Mouse (Mus musculus) stomach, embryonic 16.5 days (tissue): Measurements from ENCODE around the gene Fam3a. TPM values are rescaled to one million over a fixed set of nuclear protein-coding genes. Genes with fewer than 3 reads are reported as not detected.

Source experiments
- ATAC-seq: fragments of 200-750 bp; cut with Nextera tagmentation; 2 replicates; pipeline ENCODE4 v1.8.0; 2017; ENCODE audit warnings: moderate number of reproducible peaks, moderate TSS enrichment; ENCODE audit not compliant: insufficient read depth, low FRiP score
- H3K27ac ChIP-seq: fragments of 300-500 bp; sonication (generic); 2 replicates; pipeline ENCODE4 v1.5.1; 2014; ENCODE audit warnings: low read length
- H3K27me3 ChIP-seq: fragments of 300-500 bp; sonication (generic); 2 replicates; pipeline ENCODE4 v1.6.1; 2014; ENCODE audit warnings: low read length, control low read depth, mixed read lengths; ENCODE audit not compliant: control insufficient read depth, insufficient read depth
- H3K36me3 ChIP-seq: fragments of 300-500 bp; sonication (generic); 2 replicates; pipeline ENCODE4 v1.6.1; 2014; ENCODE audit warnings: low read length; ENCODE audit not compliant: control insufficient read depth, insufficient read depth
- H3K4me1 ChIP-seq: fragments of 300-500 bp; sonication (generic); 2 replicates; pipeline ENCODE4 v1.6.1; 2014; ENCODE audit warnings: low read length, control low read depth, mixed read lengths; ENCODE audit not compliant: control insufficient read depth, insufficient read depth
- H3K4me2 ChIP-seq: fragments of 300-500 bp; sonication (generic); 2 replicates; pipeline ENCODE4 v1.6.1; 2014; ENCODE audit warnings: low read depth, low read length, mixed read lengths
- H3K4me3 ChIP-seq: fragments of 300-500 bp; sonication (generic); replicated peaks from 2 replicates; pipeline ENCODE4 v1.5.1; 2014; ENCODE audit warnings: mild to moderate bottlenecking, low read length
- H3K9ac ChIP-seq: fragments of 300-500 bp; sonication (generic); 2 replicates; pipeline ENCODE4 v1.6.1; 2014; ENCODE audit warnings: low read length
- H3K9me3 ChIP-seq: fragments of 300-500 bp; sonication (generic); replicated peaks from 2 replicates; pipeline ENCODE4 v1.6.1; 2016; ENCODE audit warnings: low read length, control low read depth; ENCODE audit not compliant: control insufficient read depth
- WGBS: fragments of 180-500 bp; shearing (Covaris S2); extraction: QIAGEN DNeasy Blood & Tissue Kit; methylation state at CpG from one replicate; pipeline ENCODE4 v1.1.7; 2014; 5-methylcytosine and 5-hydroxymethylcytosine counted together
- polyA plus RNA-seq: library from polyadenylated mRNA; unstranded; fragments of >200 nt; fragmentation: Nextera tagmentation; extraction: Ambion mirVana; gene quantifications from 2 replicates; pipeline ENCODE4 v1.2.1, GENCODE M21; 2015

Fam3a gene
- 36.2 and 40.4 TPM in 2 replicates for polyA plus RNA-seq

DNA sequence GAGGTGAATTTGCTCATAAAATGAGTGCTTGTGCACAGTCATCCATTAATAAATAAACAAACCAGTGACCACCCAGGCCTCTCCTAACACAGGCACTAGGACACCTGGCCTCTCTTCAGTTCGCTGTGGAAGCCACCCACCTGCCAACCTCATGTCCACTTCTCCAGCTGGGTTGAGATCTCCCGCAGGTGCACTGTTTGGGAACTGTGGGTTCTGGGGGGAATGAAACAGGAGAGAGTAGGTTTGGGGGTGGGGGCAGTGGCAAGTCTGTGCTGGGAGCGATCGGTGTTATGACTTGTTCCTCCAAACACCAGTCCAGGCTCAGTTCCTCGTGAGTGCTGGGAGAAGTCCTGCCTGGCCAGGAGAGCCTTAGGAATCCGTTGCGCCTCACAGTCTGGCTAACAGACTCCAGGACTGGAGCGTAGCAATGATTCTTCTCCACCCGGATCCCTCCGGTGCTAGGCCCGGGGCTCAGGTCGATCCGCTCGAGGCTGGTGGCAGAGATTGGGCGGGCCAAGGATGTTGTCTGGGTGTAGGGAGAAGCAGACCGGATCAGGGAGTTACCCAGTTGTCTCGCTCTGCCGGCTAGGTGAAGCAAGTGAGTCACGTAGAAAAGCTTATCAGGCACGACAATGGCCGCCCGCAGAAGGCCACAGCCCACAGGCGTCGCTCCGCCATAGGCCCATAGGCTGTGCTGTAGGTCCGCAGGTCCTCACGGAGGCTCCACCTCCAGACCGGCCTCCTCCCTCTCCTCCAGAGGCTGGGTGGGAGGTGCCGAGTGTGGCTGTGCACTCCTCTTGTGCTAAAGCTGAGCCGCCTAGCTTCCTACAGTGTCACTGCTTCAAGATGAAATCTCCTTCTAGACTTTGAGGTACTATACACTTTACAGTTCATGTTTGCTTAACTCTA lies at the start of gene Fam3a, which contains the start of gene Ikbkg:
TSS of gene Fam3a (minus strand) at position 738 of the 909 bp plus-strand sequence.
TSS of gene Ikbkg (plus strand) at position 756 of the 909 bp plus-strand sequence.
- no peaks in the 10 kb centered on the region for H3K9me3 ChIP-seq
- H3K4me1 ChIP-seq, result no peaks in the 10 kb centered on the region
- H3K4me3 ChIP-seq, result peak within 1 kb of the TSS; percentile 52
- H3K4me2 ChIP-seq, result peak within 1 kb of the TSS; percentile 65
- no peaks in the 10 kb centered on the region for H3K36me3 ChIP-seq
- no peaks in the 10 kb centered on the region for H3K27me3 ChIP-seq
- H3K27ac ChIP-seq, result peak within 1 kb of the TSS; percentile 94
- H3K9ac ChIP-seq, result peak within 1 kb of the TSS; percentile 79
- WGBS, result 10% methylated on average over 30 of the region's 30 CpGs
- peak; percentile 100 for ATAC-seq

DNA sequence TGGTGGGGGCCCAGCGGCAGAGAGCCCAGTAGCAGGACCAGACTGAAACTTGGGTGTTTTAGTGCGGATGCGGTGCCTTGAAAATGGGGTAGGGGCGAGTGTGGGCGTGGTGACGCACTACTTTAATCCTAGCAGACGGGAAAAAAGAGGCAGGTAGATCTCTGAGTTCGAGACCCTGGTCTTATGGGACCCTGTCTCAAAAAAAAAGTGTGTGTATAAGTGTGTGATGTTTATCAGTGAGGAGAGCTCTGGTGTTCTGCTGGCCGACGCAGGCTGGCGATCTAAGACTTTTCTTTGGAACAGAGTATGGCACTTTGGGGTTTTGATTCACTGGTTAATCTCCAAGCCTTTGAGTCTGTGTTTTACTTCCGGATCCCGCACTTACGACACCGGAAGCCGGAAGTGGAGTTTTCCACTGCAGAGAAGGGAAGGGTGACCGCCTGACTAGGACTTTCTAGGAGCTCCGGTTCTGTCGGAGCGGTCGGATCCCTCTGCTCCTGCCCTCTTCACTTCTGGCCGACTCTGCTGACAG lies 36.3 kb upstream of the Fam3a start:
- H3K4me2 ChIP-seq, result peak overlapping the region; percentile 61
- no peaks in the 10 kb centered on the region for H3K27me3 ChIP-seq
- H3K4me1 ChIP-seq, result 0 out of 2 replicates have a peak, but pooled peaks cover 4% of the 10 kb centered on the region
- peak overlapping the region; percentile 73 for H3K9ac ChIP-seq
- peak; percentile 44 for ATAC-seq
- H3K27ac ChIP-seq, result peak overlapping the region; percentile 91
- H3K4me3 ChIP-seq, result peak overlapping the region; percentile 59
- no peaks in the 10 kb centered on the region for H3K9me3 ChIP-seq
- 18% methylated on average over 22 of the region's 22 CpGs for WGBS
- H3K36me3 ChIP-seq, result no peaks in the 10 kb centered on the region

DNA sequence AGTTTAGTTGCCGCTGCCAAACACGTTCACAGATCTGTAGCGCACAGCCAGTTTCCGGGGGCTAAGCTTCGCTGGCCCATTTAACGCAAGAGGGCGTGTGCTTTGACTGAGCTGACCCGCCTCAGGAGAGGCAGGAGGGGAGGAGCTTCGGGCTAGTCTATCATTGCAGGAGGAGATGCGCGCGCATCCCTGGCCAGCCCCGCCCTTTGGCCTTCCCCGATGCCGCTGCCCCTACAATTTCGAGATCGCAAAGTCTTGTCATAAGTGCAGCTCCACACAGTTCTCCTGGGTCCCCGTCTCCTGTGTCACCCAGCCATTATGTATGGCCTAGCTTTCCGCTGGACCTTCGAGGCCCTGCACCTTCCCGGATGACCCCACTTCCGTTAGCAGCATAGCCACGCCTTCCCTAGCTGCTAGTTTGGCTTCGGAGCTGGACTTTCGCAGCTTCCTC lies 35.8 kb upstream of the Fam3a start, which contains the start of gene G6pdx:
TSS of gene G6pdx (minus strand) at position 369 of the 451 bp plus-strand sequence.
- Histone ChIP-seq H3K4me2 (peak within 1 kb of the TSS; percentile 61), H3K9ac (peak within 1 kb of the TSS; percentile 73), H3K4me1 (0 out of 2 replicates have a peak, but pooled peaks cover 4% of the 10 kb centered on the region), H3K9me3 (no peaks in the 10 kb centered on the region), H3K27ac (peak within 1 kb of the TSS; percentile 91), H3K27me3 (no peaks in the 10 kb centered on the region), H3K36me3 (no peaks in the 10 kb centered on the region), H3K4me3 (peak within 1 kb of the TSS; percentile 59)
- 19% methylated on average over 25 of the region's 25 CpGs for WGBS
- ATAC-seq, result peak; percentile 88

DNA sequence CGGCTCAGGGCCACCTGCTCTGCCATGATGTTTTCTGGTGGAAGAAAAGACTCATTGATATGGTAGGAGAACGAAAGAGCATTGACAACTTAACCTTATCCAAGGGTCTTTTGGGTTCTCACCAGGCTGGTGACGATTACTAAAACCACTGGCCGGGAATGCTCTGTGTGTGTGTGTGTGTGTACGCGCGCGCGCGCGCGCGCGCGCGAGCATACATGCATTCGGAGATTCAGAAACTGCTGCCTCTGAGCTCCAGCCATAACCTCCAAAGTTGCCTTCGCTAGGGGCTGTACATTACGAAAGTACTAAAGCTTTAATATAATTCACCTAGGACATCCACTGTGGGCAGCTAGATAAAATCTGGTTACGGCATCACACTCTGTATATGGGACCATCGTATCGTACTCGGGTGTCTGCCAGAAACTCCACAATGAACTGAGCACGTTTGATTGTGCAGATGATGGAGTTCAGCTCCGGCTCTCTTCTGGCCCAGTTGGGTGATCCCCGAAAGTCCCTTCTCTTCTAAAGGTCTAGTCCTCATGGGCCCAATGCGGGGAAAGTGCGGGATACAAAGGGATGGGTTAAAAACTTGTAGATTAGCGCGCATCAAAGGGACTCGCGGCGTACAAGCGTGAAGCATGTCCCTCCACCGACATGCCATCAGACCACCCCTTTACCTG lies 35.2 kb upstream of the Fam3a start:
- no peak; the same call in 1 of the 2 replicates for ATAC-seq
- H3K36me3 ChIP-seq, result no peaks in the 10 kb centered on the region
- H3K27me3 ChIP-seq, result no peaks in the 10 kb centered on the region
- H3K9me3 ChIP-seq, result no peaks in the 10 kb centered on the region
- H3K27ac ChIP-seq, result peak overlapping the region; percentile 49
- H3K9ac ChIP-seq, result peak overlapping the region; percentile 69
- peak overlapping the region; percentile 57 for H3K4me2 ChIP-seq
- 21% methylated on average over 35 of the region's 35 CpGs for WGBS
- H3K4me1 ChIP-seq, result 0 out of 2 replicates have a peak, but pooled peaks cover 4% of the 10 kb centered on the region
- H3K4me3 ChIP-seq, result peak overlapping the region; percentile 59

- ATAC-seq, result no peak
- peak overlapping the region; percentile 57; the same call in 1 of the 2 replicates for H3K4me2 ChIP-seq
- no peaks in the 10 kb centered on the region for H3K36me3 ChIP-seq
- no peaks in the 10 kb centered on the region for H3K9me3 ChIP-seq
- 72% methylated on average over 3 of the region's 3 CpGs for WGBS
- H3K9ac ChIP-seq, result no peak overlapping the region
- no peaks in the 10 kb centered on the region for H3K27me3 ChIP-seq
- H3K27ac ChIP-seq, result no peak overlapping the region; the same call in 1 of the 2 replicates
- H3K4me3 ChIP-seq, result peak overlapping the region; percentile 59; the same call in 1 of the 2 replicates
- H3K4me1 ChIP-seq, result 0 out of 2 replicates have a peak, but pooled peaks cover 4% of the 10 kb centered on the region
Observed at GRCm38 (mm10) chrX:74427116-74427515, 34.0 kb upstream of the Fam3a start.

DNA sequence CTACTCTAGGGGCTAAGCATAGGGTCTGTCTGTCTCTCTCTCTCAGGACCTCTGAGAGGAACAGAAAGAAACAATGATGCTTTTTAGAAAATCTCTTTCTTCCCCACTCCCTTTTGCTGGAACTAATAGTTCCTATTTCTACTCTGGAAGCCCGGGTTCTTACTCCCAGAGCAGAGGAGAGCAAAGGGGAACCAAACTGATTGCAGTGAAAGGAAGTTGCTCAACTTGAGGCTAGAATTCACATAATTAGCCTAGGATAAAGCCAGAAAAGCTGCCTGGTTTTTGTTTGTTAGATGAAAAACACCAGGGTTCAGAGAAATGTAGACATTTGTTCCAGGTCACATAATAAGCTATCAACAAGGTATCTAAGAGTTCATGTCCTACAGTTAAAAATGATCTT lies 33.2 kb upstream of the Fam3a start:
- Histone ChIP-seq H3K4me1 (0 out of 2 replicates have a peak, but pooled peaks cover 4% of the 10 kb centered on the region), H3K36me3 (no peaks in the 10 kb centered on the region), H3K9me3 (no peaks in the 10 kb centered on the region), H3K4me2 (no peak overlapping the region), H3K4me3 (no peak overlapping the region), H3K27me3 (no peaks in the 10 kb centered on the region), H3K27ac (peak overlapping the region; percentile 83; the same call in 1 of the 2 replicates), H3K9ac (no peak overlapping the region)
- no peak for ATAC-seq
- WGBS, result 70% methylated on average over 1 of the region's 1 CpGs

GRCm38 (mm10) chrX:74425195-74425594 lies 32.1 kb upstream of the Fam3a start:
- Histone ChIP-seq H3K9me3 (no peaks in the 10 kb centered on the region), H3K4me3 (no peak overlapping the region), H3K36me3 (no peaks in the 10 kb centered on the region), H3K9ac (no peak overlapping the region), H3K4me1 (0 out of 2 replicates have a peak, but pooled peaks cover 4% of the 10 kb centered on the region), H3K4me2 (peak overlapping the region; percentile 13; the same call in 1 of the 2 replicates), H3K27ac (peak overlapping the region; percentile 83), H3K27me3 (no peaks in the 10 kb centered on the region)
- 75% methylated on average over 4 of the region's 4 CpGs for WGBS
- ATAC-seq, result no peak

GRCm38 (mm10) chrX:74424443-74424842 lies 31.4 kb upstream of the Fam3a start:
- H3K9ac ChIP-seq, result no peak overlapping the region
- H3K36me3 ChIP-seq, result no peaks in the 10 kb centered on the region
- no peaks in the 10 kb centered on the region for H3K9me3 ChIP-seq
- ATAC-seq, result peak; percentile 45; the same call in 1 of the 2 replicates
- H3K4me2 ChIP-seq, result peak overlapping the region; percentile 13; the same call in 1 of the 2 replicates
- no peaks in the 10 kb centered on the region for H3K27me3 ChIP-seq
- no peak overlapping the region for H3K4me3 ChIP-seq
- peak overlapping the region; percentile 91 for H3K27ac ChIP-seq
- H3K4me1 ChIP-seq, result 0 out of 2 replicates have a peak, but pooled peaks cover 4% of the 10 kb centered on the region
